Mouse (Mus musculus): ENCODE measurements around the gene Mad2l2.

Gene Mad2l2

GRCm38 (mm10) chr4:148094161-148094560 is 36.0 kb upstream of the Mad2l2 start:
- CTCF ChIA-PET, result interaction anchor here (0.5 to 4.4 kb wide), 20 partner anchors 8 to 140 kb away, joined by 3 to 23 read pairs (median 4); partner anchors contain the start of genes Clcn6 (in 1 of the 4), Fbxo6 (in 1 of the 4), Mthfr (in 1 of the 4) and Nppb (in 1 of the 4)

DNA sequence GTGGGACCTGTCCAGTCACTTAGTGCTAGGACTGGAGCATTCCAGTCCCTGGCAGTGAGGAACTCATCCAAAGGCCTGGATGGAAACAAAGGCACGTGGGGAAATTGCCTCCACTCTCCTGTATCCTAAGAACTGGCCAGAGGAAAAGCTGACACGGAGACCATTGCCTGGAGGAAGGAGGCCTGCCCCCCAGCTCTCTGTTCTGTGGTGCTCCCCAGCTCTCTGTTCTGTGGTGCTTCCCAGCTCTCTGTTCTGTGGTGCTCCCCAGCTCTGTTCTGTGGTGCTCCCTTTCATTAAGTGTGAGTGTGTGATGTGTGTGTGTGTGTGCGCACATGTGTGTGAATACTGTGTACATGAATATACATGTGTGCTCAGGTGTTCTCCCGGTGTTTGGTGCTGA is 35.1 kb upstream of the Mad2l2 start:
- ChIA-PET CTCF (interaction anchor here (0.6 to 4.4 kb wide), 21 partner anchors 9 to 227 kb away, joined by 3 to 23 read pairs (median 4); partner anchors contain the start of genes Clcn6 (in 1 of the 4), Fbxo6 (in 1 of the 4) and Mthfr (in 1 of the 4)), POLR2A (interaction anchor here in 3 of 4 experiments (1.0 to 2.7 kb wide), 13 partner anchors 8 to 69 kb away, joined by 3 to 35 read pairs (median 4); partner anchors contain the start of genes Clcn6 (in 1 of the 3), Fbxo2 (in 1 of the 3), Fbxo44 (in 1 of the 3) and Mthfr (in 1 of the 3))

More at GRCm38 (mm10) chr4:148094161-148094560, 36.0 kb upstream of the Mad2l2 start:
- POLR2A ChIA-PET, result interaction anchor here (0.6 to 3.6 kb wide), 16 partner anchors 9 to 859 kb away, joined by 3 to 53 read pairs (median 4); partner anchors contain the start of genes Clcn6 (in 1 of the 4), Fbxo2 (in 1 of the 4), Fbxo44 (in 1 of the 4) and Fbxo6 (in 1 of the 4)

DNA sequence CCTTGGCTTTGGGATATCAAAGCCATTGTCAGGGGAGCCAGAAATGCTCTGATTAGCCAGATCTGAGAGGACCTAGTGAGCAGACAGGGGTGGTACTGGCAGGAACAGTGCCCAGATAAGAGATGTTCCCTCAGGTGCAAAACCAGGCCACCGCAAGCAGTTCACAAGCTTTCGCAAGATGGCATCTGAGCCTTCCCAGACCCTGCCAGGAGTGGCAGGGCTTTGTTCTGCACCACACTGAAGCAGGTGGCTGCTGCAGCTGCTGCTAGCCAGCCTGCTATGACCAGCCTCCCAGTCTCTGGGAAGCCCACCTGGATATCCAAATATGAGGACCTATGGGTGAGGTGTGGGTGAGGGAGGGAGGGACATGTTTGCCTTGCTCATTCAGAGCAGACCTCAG is 32.2 kb upstream of the Mad2l2 start:
- ChIA-PET POLR2A (interaction anchor here in 2 of 4 experiments (1.0 to 2.3 kb wide), 4 partner anchors 10 to 161 kb away, joined by 3 to 9 read pairs (median 6); partner anchors contain the start of genes Agtrap (in 1 of the 2) and Plod1 (in 1 of the 2)), CTCF (interaction anchor here in 1 of 4 experiments (0.6 kb wide), 1 partner anchor 15 kb away, joined by 3 read pairs; no protein-coding TSS in a partner anchor)

GRCm38 (mm10) chr4:148098666-148099065 is 31.5 kb upstream of the Mad2l2 start:
- ChIA-PET POLR2A (interaction anchor here in 2 of 4 experiments (0.6 to 1.8 kb wide), 4 partner anchors 9 to 162 kb away, joined by 3 to 6 read pairs (median 4); partner anchors contain the start of gene Plod1 (in 1 of the 2)), CTCF (interaction anchor here in 2 of 4 experiments (1.5 to 1.9 kb wide), 2 partner anchors 18 to 71 kb away, joined by 6 read pairs; no protein-coding TSS in a partner anchor)

DNA sequence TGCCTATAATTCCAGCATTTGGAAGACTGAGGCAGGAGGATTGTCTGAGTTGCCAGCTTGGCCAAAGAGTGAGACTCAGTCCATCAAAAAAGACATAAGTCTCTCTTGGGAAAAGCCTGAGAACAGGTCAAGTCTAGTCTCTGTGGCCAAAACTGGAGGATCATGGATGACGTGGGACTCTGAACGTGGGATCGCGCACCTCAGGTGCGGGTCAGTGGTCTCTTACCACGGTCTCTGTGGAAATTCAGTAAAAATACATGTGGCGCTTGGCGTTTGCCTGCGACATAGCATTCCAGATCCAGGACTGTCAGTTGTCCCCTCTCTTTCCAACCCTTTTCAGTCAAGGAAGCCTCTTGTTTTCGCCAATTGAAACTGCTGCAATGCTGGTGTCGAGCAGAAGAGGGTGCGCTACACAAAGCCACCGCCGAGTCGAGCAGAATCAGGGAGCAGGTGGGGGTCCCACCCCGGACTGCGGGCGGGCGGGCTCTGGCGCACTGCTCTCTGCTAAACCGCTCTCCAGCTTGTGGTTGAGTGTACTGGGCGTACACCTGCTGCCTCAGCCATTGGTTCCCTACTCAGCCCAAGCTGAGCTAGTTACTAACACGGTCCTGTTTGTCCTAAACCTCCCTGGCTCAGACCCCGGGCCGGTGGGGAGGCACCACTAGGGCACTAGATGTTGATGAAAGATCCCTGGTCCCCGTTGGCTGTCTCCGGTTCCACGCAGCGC is 28.2 kb upstream of the Mad2l2 start:
- CTCF ChIA-PET, result interaction anchor here in 3 of 4 experiments (0.6 to 2.0 kb wide), 12 partner anchors 8 to 186 kb away, joined by 3 to 17 read pairs (median 4); partner anchors contain the start of genes Agtrap (in 1 of the 3) and Disp3 (in 1 of the 3)

GRCm38 (mm10) chr4:148104146-148104545 is 26.0 kb upstream of the Mad2l2 start:
- CTCF ChIA-PET, result interaction anchor here (0.6 to 2.3 kb wide), 10 partner anchors 9 to 146 kb away, joined by 3 to 12 read pairs (median 4); no protein-coding TSS in a partner anchor
- POLR2A ChIA-PET, result interaction anchor here in 2 of 4 experiments (0.7 to 1.8 kb wide), 9 partner anchors 9 to 116 kb away, joined by 3 to 5 read pairs (median 3); partner anchors contain the start of gene Fbxo6 (in 1 of the 2)

More for the DNA sequence above, 28.2 kb upstream of the Mad2l2 start:
- POLR2A ChIA-PET, result interaction anchor here in 2 of 4 experiments (0.6 to 4.2 kb wide), 8 partner anchors 13 to 50 kb away, joined by 3 to 26 read pairs (median 4); partner anchors contain the start of genes Agtrap (in 1 of the 2) and Fbxo6 (in 1 of the 2)

- ChIA-PET POLR2A (interaction anchor here (0.6 to 3.1 kb wide), 23 partner anchors 8 to 91 kb away, joined by 3 to 17 read pairs (median 3); partner anchors contain the start of genes Draxin (in 1 of the 4), Fbxo6 (in 1 of the 4) and Mad2l2 (in 1 of the 4)), CTCF (interaction anchor here in 3 of 4 experiments (0.6 to 3.2 kb wide), 13 partner anchors 8 to 142 kb away, joined by 3 to 19 read pairs (median 3); partner anchors contain the start of genes Agtrap (in 1 of the 3) and Fbxo6 (in 1 of the 3))
Measured at GRCm38 (mm10) chr4:148107621-148108291, 22.4 kb upstream of the Mad2l2 start.

DNA sequence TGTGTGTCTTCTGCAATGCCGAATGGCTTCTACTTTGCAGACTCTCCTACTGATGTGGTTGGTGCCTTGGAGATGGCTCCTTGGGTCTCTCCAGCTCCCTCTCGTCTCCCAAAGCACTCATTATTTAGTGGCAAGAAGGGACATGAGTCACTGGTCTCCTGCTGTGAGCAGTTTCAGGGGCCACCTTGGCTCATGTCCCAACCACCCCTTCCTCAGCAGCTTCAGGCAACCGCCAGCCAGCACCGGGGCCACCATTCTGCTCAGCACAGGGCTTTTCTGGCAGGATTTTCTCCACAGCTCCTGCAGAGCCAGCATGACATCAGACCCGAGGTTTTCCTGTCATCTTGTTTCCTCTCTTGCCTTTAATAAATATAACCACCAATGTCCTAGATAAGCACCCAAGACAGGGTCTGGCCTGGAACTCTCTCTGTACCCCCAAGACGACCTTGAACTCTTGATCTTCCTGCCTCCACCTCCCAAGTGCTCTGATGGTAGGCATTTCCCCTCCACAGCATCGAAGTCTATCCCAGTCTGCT is 21.6 kb upstream of the Mad2l2 start:
- CTCF ChIA-PET, result interaction anchor here in 2 of 4 experiments (1.0 to 3.2 kb wide), 7 partner anchors 8 to 55 kb away, joined by 3 to 19 read pairs (median 3); partner anchors contain the start of genes Agtrap (in 1 of the 2) and Fbxo6 (in 1 of the 2)

GRCm38 (mm10) chr4:148109215-148109614 is 21.0 kb upstream of the Mad2l2 start:
- CTCF ChIA-PET, result interaction anchor here in 2 of 4 experiments (0.6 to 3.2 kb wide), 2 partner anchors 8 to 9 kb away, joined by 4 to 19 read pairs; no protein-coding TSS in a partner anchor
- POLR2A ChIA-PET, result interaction anchor here in 3 of 4 experiments (0.6 to 3.1 kb wide), 8 partner anchors 9 to 179 kb away, joined by 3 to 17 read pairs (median 4); partner anchors contain the start of gene Disp3 (in 1 of the 3)

More for the DNA sequence above, 21.6 kb upstream of the Mad2l2 start:
- POLR2A ChIA-PET, result interaction anchor here in 3 of 4 experiments (0.6 to 3.1 kb wide), 19 partner anchors 9 to 179 kb away, joined by 3 to 17 read pairs (median 4); partner anchors contain the start of genes Disp3 (in 1 of the 3) and Fbxo6 (in 1 of the 3)

GRCm38 (mm10) chr4:148112519-148112918 is 17.7 kb upstream of the Mad2l2 start:
- ChIA-PET POLR2A (interaction anchor here in 1 of 4 experiments (0.7 kb wide), 1 partner anchor 10 kb away, joined by 3 read pairs; no protein-coding TSS in a partner anchor), CTCF (interaction anchor here in 3 of 4 experiments (0.7 to 1.4 kb wide), 5 partner anchors 14 to 356 kb away, joined by 3 to 4 read pairs (median 3); no protein-coding TSS in a partner anchor)

DNA sequence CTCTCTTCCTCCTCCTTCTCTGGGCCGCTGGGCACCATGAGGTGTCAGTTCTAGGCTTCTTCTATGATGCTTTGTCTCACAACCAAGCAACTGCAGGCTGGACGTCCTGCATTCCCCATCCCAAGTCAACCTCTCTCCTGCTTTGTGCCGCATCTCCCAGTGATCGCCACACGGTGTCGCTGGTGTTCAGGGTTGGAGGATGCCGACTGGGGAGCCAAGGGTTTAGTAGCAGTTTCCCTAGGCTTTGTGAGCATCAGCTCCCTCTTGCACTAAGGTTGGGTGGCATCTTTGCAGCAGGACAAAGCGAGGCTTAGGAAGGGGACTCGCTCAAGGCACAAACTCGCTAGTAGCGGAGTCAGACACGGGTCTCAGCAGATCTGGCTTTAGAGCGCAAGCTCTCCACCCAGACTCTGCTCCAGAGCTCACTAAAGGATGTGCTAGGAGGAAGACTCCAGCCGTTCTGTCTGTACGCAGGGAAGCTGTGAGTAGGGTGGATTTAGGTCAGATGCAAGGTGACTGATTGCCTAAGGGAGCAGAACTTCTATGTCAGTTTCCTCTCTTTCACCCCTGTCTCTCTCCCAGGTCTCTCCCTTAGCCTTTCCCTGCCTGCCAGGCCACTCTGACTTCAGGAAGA is 15.3 kb upstream of the Mad2l2 start:
- POLR2A ChIA-PET, result interaction anchor here in 3 of 4 experiments (0.6 to 2.7 kb wide), 23 partner anchors 15 to 173 kb away, joined by 3 to 15 read pairs (median 4); partner anchors contain the start of genes Fbxo2 (in 2 of the 3), Fbxo44 (in 2 of the 3), Disp3 (in 1 of the 3) and Nppb (in 1 of the 3)

DNA sequence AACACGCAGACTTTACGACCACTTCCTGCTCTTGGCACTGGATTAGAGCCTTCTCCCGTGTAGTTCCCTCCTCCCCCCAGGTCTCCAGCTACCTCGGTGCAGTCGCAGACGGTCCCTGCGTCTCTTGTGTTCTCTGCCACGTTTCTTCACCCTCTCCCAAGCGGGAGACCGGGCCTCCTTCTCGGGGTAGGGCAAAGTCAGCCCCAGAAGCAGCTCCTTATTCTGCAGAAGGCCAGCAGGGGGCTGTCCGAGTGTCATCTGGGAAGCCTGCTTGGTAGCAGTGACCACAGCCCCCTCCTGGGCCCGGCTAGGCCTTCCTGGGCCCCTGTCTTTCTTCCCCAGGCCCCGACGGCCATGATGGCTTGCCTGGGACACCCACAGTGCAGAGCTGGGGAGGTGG is 14.7 kb upstream of the Mad2l2 start:
- ChIA-PET POLR2A (interaction anchor here in 3 of 4 experiments (0.6 to 2.7 kb wide), 22 partner anchors 15 to 172 kb away, joined by 3 to 15 read pairs (median 4); partner anchors contain the start of genes Fbxo2 (in 2 of the 3), Fbxo44 (in 2 of the 3), Disp3 (in 1 of the 3) and Nppb (in 1 of the 3)), CTCF (interaction anchor here (0.5 to 6.6 kb wide), 103 partner anchors 7 to 489 kb away, joined by 3 to 192 read pairs (median 5); partner anchors contain the start of genes Disp3 (in 4 of the 4), Fbxo2 (in 4 of the 4), Fbxo6 (in 4 of the 4) and Fbxo44 (in 3 of the 4))

More for the DNA sequence above, 15.3 kb upstream of the Mad2l2 start:
- CTCF ChIA-PET, result interaction anchor here (0.5 to 6.6 kb wide), 96 partner anchors 7 to 489 kb away, joined by 3 to 192 read pairs (median 5); partner anchors contain the start of genes Disp3 (in 4 of the 4), Fbxo2 (in 4 of the 4), Fbxo6 (in 4 of the 4) and Fbxo44 (in 3 of the 4)

DNA sequence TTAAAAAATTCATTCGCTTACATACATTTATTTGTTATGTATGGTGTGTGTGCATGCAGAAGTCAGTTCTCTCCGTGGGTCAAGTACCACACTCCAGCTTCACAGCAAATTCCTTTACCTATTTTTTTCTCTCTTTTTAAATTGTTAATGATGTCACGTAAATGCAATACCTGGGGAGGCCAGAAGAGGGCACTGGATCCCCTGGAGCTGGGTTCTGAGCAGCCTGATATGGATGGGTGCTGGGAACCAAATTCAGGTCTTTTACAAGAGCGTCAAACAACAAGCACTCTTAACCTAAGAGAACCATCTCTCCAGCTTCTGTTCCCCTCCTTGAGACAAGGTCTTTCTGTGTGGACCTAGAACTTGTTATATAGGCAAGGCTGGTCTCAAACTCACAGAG is 13.5 kb upstream of the Mad2l2 start:
- CTCF ChIA-PET, result interaction anchor here (0.6 to 6.6 kb wide), 46 partner anchors 8 to 171 kb away, joined by 3 to 192 read pairs (median 6); partner anchors contain the start of genes Disp3 (in 4 of the 4), Draxin (in 2 of the 4), Fbxo2 (in 2 of the 4) and Fbxo44 (in 2 of the 4)
- POLR2A ChIA-PET, result interaction anchor here in 2 of 4 experiments (0.8 to 2.7 kb wide), 14 partner anchors 9 to 78 kb away, joined by 3 to 15 read pairs (median 3); partner anchors contain the start of genes Fbxo2 (in 2 of the 2), Clcn6 (in 1 of the 2), Fbxo44 (in 1 of the 2) and Fbxo6 (in 1 of the 2)

GRCm38 (mm10) chr4:148117392-148117791 is 12.8 kb upstream of the Mad2l2 start:
- POLR2A ChIA-PET, result interaction anchor here in 2 of 4 experiments (0.6 to 1.8 kb wide), 6 partner anchors 24 to 79 kb away, joined by 3 to 8 read pairs (median 4); partner anchors contain the start of genes Clcn6 (in 1 of the 2), Fbxo6 (in 1 of the 2) and Mthfr (in 1 of the 2)
- CTCF ChIA-PET, result interaction anchor here (0.6 to 6.6 kb wide), 30 partner anchors 9 to 312 kb away, joined by 3 to 192 read pairs (median 6); partner anchors contain the start of genes Disp3 (in 2 of the 4), Fbxo6 (in 2 of the 4), Draxin (in 1 of the 4) and Fbxo2 (in 1 of the 4)

- ChIA-PET CTCF (interaction anchor here (0.6 to 6.6 kb wide), 18 partner anchors 9 to 316 kb away, joined by 3 to 192 read pairs (median 4); partner anchors contain the start of genes Disp3 (in 1 of the 4), Fbxo2 (in 1 of the 4), Fbxo44 (in 1 of the 4) and Fbxo6 (in 1 of the 4)), POLR2A (interaction anchor here in 3 of 4 experiments (0.5 to 1.5 kb wide), 7 partner anchors 11 to 160 kb away, joined by 3 to 5 read pairs (median 3); no protein-coding TSS in a partner anchor)
Measured at GRCm38 (mm10) chr4:148119578-148119977, 10.6 kb upstream of the Mad2l2 start.

Measured in embryonic stem cell, embryonic (primary cell).